Mouse (Mus musculus) inflammation-experienced regulatory T-cells, adult 6 months (primary cell): Measurements from ENCODE around the gene Rffl. TPM values are rescaled to one million over a fixed set of nuclear protein-coding genes. Genes with fewer than 3 reads are reported as not detected.

Experiments
- ATAC-seq: one replicate; pipeline ENCODE4 v1.8.0; 2017
- polyA plus RNA-seq, 3 experiments: library from polyadenylated mRNA; unstranded; fragments of 100-300 nt; shearing (Covaris generic); gene quantifications; one replicate each; pipeline ENCODE4 v1.2.1; 2017

The Rffl gene
- polyA plus RNA-seq, 3 experiments from 2014 or later = 6.0 to 10.1 (median 9.1) TPM

GRCm38 (mm10) chr11:82870173-82871030 is 608 bp downstream of the Rffl start:
- ATAC-seq = peak; percentile 62

DNA sequence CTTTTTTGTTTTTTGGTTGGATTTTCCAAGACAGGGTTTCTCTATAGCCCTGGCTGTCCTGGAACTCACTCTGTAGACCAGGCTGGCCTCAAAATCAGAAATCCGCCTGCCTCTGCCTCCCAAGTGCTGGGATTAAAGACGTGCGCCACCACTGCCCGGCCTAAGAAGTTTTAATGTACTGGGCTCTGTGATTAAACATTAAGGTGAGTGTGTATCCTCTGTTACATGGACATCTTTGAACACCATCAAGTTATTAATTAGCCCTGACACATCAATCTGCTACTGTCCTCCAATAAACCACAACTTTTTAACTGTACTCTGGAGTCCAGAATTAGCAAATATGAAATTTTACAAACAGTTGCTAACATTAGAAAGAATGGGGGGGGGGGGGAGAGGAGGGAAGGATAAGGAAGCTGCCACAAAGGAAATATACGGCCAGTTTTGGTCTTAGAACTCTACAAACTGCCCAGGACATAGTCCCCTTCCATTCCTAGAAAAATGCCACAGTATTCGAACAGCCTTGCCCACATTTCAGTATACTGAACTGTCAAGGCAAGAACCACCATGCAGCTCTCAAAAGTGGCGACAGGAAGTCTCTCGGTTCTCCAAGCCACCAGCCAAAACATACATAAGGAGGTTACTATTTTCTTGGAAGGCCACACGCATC is 1.4 kb downstream of the Rffl start:
- no peak for ATAC-seq

- no peak for ATAC-seq
Observed at GRCm38 (mm10) chr11:82867956-82868355, 3.1 kb downstream of the Rffl start.

DNA sequence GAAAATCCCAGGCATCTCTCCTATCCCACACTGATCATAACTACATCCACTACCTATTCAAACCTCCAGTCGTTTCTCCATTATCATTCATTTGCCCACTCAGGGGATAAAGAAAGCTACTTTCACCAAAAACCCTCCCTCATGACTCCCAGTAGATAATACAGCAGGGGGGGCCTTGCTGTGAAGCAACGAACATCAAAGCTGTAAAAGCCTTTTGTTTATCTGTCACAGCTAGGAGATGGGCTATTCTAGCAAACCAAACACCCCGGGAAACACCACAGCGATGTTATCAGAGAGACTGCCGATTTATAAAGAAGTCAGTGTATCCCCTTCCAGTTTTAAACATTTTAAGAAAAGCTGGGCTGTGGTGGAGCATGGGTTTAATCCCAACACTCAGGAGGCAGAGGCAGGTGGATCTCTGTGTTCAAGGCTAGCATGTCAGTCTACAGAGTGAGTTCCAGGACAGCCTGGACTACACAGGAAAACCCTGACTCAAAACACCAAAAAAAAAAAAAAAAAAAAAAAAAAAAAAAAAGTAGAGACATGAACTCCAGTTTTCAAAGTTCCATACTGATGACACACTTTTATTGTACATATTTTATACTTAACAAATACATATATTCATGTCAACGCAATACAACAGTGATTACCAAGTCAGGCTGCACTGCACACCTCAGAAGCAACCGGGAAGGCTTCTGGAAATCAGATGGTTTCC is 4.0 kb downstream of the Rffl start:
- no peak for ATAC-seq

DNA sequence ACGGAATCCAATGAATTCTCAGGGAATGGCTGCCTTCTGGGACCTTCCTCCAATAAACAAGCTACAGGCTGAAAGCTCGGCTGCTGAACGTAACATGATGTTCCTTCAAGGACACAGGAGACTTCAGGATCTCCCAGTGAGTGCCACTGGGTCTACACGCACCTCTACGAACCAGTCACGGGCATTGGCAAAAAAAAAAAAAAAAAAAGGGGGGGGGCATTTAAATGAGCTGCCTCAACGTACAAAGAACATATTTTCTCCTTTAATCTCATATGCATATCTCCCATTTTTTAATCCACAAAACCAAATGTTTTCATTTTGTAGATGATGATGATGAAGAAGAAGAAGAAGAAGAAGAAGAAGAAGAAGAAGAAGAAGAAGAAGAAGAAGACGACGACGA is 5.1 kb downstream of the Rffl start:
- no peak for ATAC-seq

DNA sequence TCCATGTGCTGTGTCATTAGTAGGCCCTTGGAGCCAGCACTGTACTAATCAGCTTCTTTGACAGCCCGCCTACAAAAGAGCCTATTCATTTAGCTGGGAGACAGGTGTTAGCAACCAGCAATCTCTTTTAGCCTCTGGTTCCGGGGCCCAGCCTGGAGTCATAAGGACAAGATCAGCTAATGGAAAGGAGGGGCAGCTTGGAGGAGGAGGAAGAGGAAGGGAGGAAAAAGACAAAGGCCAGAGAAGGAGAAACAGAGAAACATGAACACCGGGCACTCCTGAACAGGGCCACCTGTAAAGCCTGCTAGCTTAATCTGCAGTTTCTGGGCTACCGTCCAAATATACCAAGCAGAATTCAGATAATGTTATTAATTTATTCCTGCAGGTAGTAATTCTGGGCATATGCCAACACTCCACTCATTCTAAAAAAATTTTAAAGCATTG is 7.5 kb downstream of the Rffl start:
- ATAC-seq = no peak

DNA sequence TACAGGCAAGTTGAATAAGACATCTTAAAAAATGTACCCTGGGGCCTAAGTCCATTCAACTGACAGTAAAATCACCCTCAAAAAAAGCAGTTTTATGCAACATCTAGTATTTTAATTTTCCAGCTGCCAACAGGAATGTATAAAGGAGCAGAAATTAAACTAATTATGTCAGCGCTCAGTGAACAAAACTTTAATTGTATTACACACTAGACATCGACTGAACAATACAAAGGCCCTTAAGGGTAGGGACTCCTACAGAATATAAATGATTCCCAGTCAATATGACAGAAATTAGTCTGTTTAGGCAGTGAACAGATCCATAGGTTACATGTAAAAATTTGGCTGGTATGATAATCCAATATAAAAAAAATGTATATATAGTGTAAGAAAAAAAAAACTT is 8.0 kb downstream of the Rffl start:
- no peak for ATAC-seq

DNA sequence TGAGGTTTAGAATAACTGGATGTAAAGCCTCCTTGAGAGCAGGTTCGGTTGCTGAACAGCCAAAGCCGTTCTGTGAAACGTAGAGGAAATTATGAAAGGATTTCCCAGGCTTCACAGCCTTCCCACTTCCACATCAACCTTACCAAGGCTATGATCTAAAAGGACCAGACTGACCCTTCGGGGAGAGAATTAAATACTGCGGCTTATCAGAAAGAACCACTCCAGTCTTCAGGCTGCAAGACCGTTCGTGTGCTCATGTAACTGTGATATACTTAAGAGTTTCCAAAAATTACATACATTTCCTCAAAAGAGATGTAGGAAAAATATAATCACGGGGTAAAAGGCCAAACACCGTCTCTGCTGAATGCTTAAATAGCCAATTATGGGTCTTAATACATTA is 8.4 kb downstream of the Rffl start:
- no peak for ATAC-seq

GRCm38 (mm10) chr11:82861558-82861957 is 9.5 kb downstream of the Rffl start:
- no peak for ATAC-seq

GRCm38 (mm10) chr11:82860759-82861158 is 10.3 kb downstream of the Rffl start:
- ATAC-seq = no peak

GRCm38 (mm10) chr11:82857307-82857848 is 13.6 kb downstream of the Rffl start:
- no peak for ATAC-seq

- no peak for ATAC-seq
Observed at GRCm38 (mm10) chr11:82856032-82856431, 15.0 kb downstream of the Rffl start.

DNA sequence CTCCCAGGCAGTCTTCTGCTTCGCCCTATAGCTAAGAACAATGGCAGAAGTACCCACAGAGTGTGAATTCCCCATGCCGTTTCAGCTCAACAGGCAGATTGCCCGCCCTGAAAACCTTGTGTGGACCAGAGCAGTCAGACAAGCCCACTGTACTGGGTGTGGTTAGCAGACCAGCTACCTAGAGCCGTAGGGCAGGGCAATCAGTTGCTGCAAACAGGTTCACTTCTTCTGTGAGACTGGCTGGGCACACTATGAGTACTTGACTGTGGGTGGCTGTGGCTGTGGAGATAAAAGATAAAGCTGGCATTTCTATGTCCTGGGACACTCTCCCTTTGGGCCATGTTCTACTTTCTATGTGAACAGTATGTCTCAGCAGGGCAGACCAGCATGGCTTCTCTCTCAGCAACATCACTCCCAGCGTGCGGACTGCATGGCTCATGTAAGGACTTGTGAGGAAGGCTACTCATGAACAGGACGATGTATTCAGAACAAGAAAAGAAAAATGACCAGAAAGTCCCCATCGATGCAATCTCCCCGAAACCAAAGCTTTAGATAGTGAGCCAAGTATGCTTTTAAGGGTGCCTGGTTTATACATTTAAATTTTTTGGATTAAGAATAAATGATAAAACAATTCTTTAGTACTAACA is 15.6 kb downstream of the Rffl start:
- no peak for ATAC-seq

DNA sequence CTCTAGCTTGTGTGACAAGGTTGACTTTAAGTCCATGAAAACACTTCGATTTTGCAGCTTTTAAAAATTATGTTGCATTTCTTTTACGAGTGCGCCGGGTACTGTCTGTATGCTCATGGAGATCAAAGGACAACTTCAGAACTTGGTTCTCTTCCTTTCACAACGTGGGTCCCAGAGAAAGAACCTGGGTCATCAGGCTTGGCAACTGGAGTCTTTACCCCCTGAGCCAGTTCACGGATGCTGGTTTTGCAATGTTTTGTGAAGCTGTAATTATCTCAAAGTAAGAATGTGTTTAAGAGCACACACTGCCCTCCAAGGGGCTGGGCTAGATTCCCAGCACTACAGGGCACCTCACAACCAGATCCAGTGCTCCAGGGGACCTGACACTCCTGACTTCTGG is 16.9 kb downstream of the Rffl start:
- no peak for ATAC-seq

- no peak for ATAC-seq
Observed at GRCm38 (mm10) chr11:82852958-82853357, 18.1 kb downstream of the Rffl start.

- no peak for ATAC-seq
Observed at GRCm38 (mm10) chr11:82852540-82852939, 18.5 kb downstream of the Rffl start.

DNA sequence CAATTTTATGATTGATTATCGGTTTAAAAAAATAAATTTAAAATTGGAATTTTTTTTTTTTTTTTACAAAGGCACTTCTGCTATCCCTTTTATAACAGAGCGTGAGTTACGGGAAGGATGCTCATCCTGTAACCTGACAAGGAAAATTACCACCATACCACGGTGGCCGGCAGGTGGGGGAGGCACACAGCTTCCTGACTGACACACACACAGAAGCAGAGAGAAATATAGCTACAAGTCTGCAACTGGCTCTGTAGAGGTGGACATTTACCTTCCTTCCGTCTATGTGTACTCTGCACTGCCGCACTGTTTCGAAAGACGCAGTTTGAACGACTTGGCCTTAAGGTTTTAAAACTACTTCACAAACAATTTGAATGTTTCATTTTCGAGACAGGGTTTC is 18.9 kb downstream of the Rffl start:
- ATAC-seq = no peak

GRCm38 (mm10) chr11:82850259-82850658 is 20.8 kb downstream of the Rffl start:
- no peak for ATAC-seq

- ATAC-seq = no peak
Observed at GRCm38 (mm10) chr11:82847571-82848000, 23.4 kb downstream of the Rffl start.

- ATAC-seq = no peak
Observed at GRCm38 (mm10) chr11:82846938-82847337, 24.1 kb downstream of the Rffl start.

DNA sequence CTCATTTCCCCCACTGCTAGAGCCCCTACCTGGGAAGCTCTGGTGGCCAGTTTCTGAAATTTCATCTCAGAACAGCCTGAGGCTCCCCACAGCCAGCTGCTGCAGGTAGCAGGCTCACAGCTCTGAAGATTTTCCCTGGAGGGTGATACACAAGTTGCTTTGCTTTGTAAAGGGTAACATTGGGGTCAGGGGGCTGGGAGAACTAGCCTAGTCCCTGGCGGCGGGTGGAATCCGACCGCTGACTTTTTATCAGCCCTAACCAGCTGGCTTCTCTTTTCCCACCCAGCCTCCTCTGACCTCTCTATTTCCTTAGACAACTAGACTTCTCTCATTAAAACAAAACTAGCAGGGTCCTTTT is 25.0 kb downstream of the Rffl start:
- ATAC-seq = no peak

- no peak for ATAC-seq
Observed at GRCm38 (mm10) chr11:82845415-82846078, 25.5 kb downstream of the Rffl start.
